Mouse (Mus musculus) olfactory bulb, adult 2 months (tissue): ENCODE measurements around the gene Hpd.

Experiments used
- CTCF ChIP-seq: fragments of 200-500 bp; IDR thresholded peaks from 2 replicates; pipeline ENCODE4 v1.5.1; 2012; ENCODE audit warnings: low read depth, mild to moderate bottlenecking, low read length, moderate library complexity; ENCODE audit not compliant: insufficient read depth
- POLR2A ChIP-seq: fragments of 200-500 bp; IDR thresholded peaks from 2 replicates; pipeline ENCODE4 v1.6.1; 2012; ENCODE audit warnings: mild to moderate bottlenecking, low read depth, low read length, moderate library complexity; ENCODE audit not compliant: insufficient read depth

DNA sequence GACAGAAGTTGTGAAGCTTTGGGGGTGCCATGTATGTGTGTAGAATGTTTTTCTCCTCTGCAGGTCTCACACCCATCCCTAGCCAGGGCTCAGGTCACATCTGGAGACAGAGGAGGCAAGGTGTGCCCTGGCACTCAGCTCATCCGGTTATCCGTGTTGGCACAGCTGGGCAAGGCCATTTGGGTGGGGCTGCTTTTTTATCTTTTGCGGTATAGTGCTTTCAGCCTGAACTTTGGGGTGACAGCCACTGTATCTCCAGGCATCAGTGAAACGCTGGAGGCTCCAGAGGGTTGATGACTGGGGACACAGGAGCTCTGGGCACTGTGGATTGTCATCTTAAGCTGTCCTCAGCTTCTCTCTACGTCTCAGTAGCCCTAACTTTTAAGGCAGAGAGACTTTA lies 10.9 kb upstream of the Hpd start:
- no peak for TF ChIP-seq CTCF
- TF ChIP-seq POLR2A: no peak
